In genomic region chr6:73645378-73645777, GRCm38 (mm10) we compare ENCODE assay signal across 16 mouse cellular contexts.
A peak's percentile ranks its signal among the peaks of the same experiment; 100 is the strongest.
DNase-seq lines count a peak whose midpoint lies in the region; ATAC-seq and TF ChIP-seq lines count a peak whose summit lies in the region.
"Had no signal": no experiment of that assay in that cellular context is flagged by ENCODE, and none has a peak within 500 bp of the region (broad histone marks: within the 10 kb centered on the region; RNA-seq: fewer than 3 reads in every experiment).

No protein-coding gene starts in this region.

- TF ChIP-seq POLR2A in brain, embryonic 14.5 days (IDR thresholded peaks at IDR 0.05; ENCODE audit: borderline replicate concordance, extremely low read depth, insufficient read depth, insufficient read length, poor library complexity, severe bottlenecking): no peak

- intact Hi-C loops in left cerebral cortex, postnatal 4 days (cut with DNase I): no loop called here

- no peak overlapping the region for H3K4me3 ChIP-seq in embryonic facial prominence, embryonic 14.5 days (ENCODE audit: low read depth, low read length)
- no peak overlapping the region for H3K4me3 ChIP-seq in embryonic facial prominence, embryonic 10.5 days
- H3K4me3 ChIP-seq in forebrain, postnatal 0 days (ENCODE audit: low read depth, low read length): no peak overlapping the region
- H3K4me3 ChIP-seq in forebrain, embryonic 11.5 days (ENCODE audit: low read depth, low read length): no peak overlapping the region
- H3K4me3 ChIP-seq: embryonic facial prominence, embryonic 12.5 days; gastrocnemius, adult 2 months; heart, embryonic 12.5 days; hindbrain, embryonic 15.5 days had no signal

- no peak for ATAC-seq in embryonic facial prominence, embryonic 14.5 days (ENCODE audit: low read depth)
- ATAC-seq in forebrain, postnatal 0 days: peak; percentile 64
- no peak for ATAC-seq in forebrain, embryonic 11.5 days (replicated peaks; ENCODE audit: low FRiP score)
- ATAC-seq: inflammation-experienced regulatory T-cells, adult 6 months; intestine, postnatal 0 days had no signal

- no peak for TF ChIP-seq CTCF in forebrain, postnatal 0 days (IDR thresholded peaks at IDR 0.05; ENCODE audit: low read depth)
- TF ChIP-seq CTCF in brain, embryonic 14.5 days (IDR thresholded peaks at IDR 0.05; ENCODE audit: borderline replicate concordance, extremely low read depth, insufficient read depth, insufficient read length): no peak

- DNase-seq in embryonic facial prominence, embryonic 14.5 days (ENCODE audit: low spot score): peak; percentile 16
- DNase-seq in embryonic facial prominence, embryonic 10.5 days (ENCODE audit: low spot score): no peak
- DNase-seq in forebrain, postnatal 0 days: peak; percentile 34
- DNase-seq in forebrain, embryonic 11.5 days (ENCODE audit: low spot score): no peak
- peak; percentile 6 for DNase-seq in left cerebral cortex, postnatal 4 days
- no peak for DNase-seq in left cerebral cortex, adult 18-20 months (ENCODE audit: low spot score in 2 of 2)
- DNase-seq in brain, embryonic 14.5 days (ENCODE audit: low read depth): peak; percentile 26
- DNase-seq: adrenal gland, postnatal 10 days; cerebellum, adult 2 months; gastrocnemius, adult 2 months; gastrocnemius, postnatal 25 days had no signal

- no peaks in the 10 kb centered on the region for H3K27me3 ChIP-seq in embryonic facial prominence, embryonic 14.5 days (replicated peaks; ENCODE audit: control insufficient read depth, insufficient read depth, low read length)
- H3K27me3 ChIP-seq in embryonic facial prominence, embryonic 10.5 days (replicated peaks; ENCODE audit: low read depth, poor library complexity, severe bottlenecking): no peaks in the 10 kb centered on the region
- H3K27me3 ChIP-seq in forebrain, postnatal 0 days (ENCODE audit: insufficient read depth, low read length): no peaks in the 10 kb centered on the region
- H3K27me3 ChIP-seq in forebrain, embryonic 11.5 days (ENCODE audit: control insufficient read depth, insufficient read depth, low read length): no peaks in the 10 kb centered on the region
- H3K27me3 ChIP-seq: embryonic facial prominence, embryonic 12.5 days; heart, embryonic 12.5 days; hindbrain, embryonic 15.5 days had no signal

- H3K4me2 ChIP-seq in embryonic facial prominence, embryonic 14.5 days (ENCODE audit: low read depth, low read length): no peak overlapping the region
- no peak overlapping the region for H3K4me2 ChIP-seq in forebrain, postnatal 0 days (ENCODE audit: low read depth)
- no peak overlapping the region for H3K4me2 ChIP-seq in forebrain, embryonic 11.5 days (ENCODE audit: low read depth, low read length, severe bottlenecking)
- H3K4me2 ChIP-seq: embryonic facial prominence, embryonic 12.5 days; heart, embryonic 12.5 days; hindbrain, embryonic 15.5 days had no signal

- H3K36me3 ChIP-seq in embryonic facial prominence, embryonic 14.5 days (ENCODE audit: control insufficient read depth, insufficient read depth, low read length): no peaks in the 10 kb centered on the region
- no peaks in the 10 kb centered on the region for H3K36me3 ChIP-seq in embryonic facial prominence, embryonic 10.5 days (replicated peaks)
- no peaks in the 10 kb centered on the region for H3K36me3 ChIP-seq in forebrain, postnatal 0 days (ENCODE audit: insufficient read depth)
- no peaks in the 10 kb centered on the region for H3K36me3 ChIP-seq in forebrain, embryonic 11.5 days (ENCODE audit: control insufficient read depth, insufficient read depth, low read length)
- H3K36me3 ChIP-seq: embryonic facial prominence, embryonic 12.5 days; heart, embryonic 12.5 days; hindbrain, embryonic 15.5 days had no signal

- H3K9ac ChIP-seq in embryonic facial prominence, embryonic 14.5 days (ENCODE audit: low read depth, low read length): no peak overlapping the region
- H3K9ac ChIP-seq in forebrain, postnatal 0 days: no peak overlapping the region
- no peak overlapping the region for H3K9ac ChIP-seq in forebrain, embryonic 11.5 days (ENCODE audit: low read length)
- H3K9ac ChIP-seq: embryonic facial prominence, embryonic 12.5 days; heart, embryonic 12.5 days; hindbrain, embryonic 15.5 days had no signal

- no peak overlapping the region for H3K27ac ChIP-seq in embryonic facial prominence, embryonic 14.5 days (replicated peaks; ENCODE audit: low read depth, low read length)
- H3K27ac ChIP-seq in embryonic facial prominence, embryonic 10.5 days (replicated peaks): no peak overlapping the region
- 0 out of 2 replicates have a peak overlapping the region, but pooled peaks have one; percentile 2 for H3K27ac ChIP-seq in forebrain, postnatal 0 days (ENCODE audit: low read depth, low read length)
- no peak overlapping the region for H3K27ac ChIP-seq in forebrain, embryonic 11.5 days (ENCODE audit: low read depth, low read length)
- H3K27ac ChIP-seq: embryonic facial prominence, embryonic 12.5 days; gastrocnemius, adult 2 months; hindbrain, embryonic 15.5 days had no signal

- H3K9me3 ChIP-seq in embryonic facial prominence, embryonic 14.5 days (ENCODE audit: control insufficient read depth, low read length): no peaks in the 10 kb centered on the region
- H3K9me3 ChIP-seq in embryonic facial prominence, embryonic 10.5 days: no peaks in the 10 kb centered on the region
- H3K9me3 ChIP-seq in forebrain, postnatal 0 days (ENCODE audit: low read length): no peaks in the 10 kb centered on the region
- no peaks in the 10 kb centered on the region for H3K9me3 ChIP-seq in forebrain, embryonic 11.5 days (ENCODE audit: control insufficient read depth, low read length)
- H3K9me3 ChIP-seq: embryonic facial prominence, embryonic 12.5 days; heart, embryonic 12.5 days; hindbrain, embryonic 15.5 days had no signal

- H3K4me1 ChIP-seq in embryonic facial prominence, embryonic 14.5 days (ENCODE audit: control insufficient read depth, insufficient read depth, low read length): no peaks in the 10 kb centered on the region
- H3K4me1 ChIP-seq in embryonic facial prominence, embryonic 10.5 days: no peaks in the 10 kb centered on the region
- H3K4me1 ChIP-seq in forebrain, postnatal 0 days (ENCODE audit: insufficient read depth): no peaks in the 10 kb centered on the region
- H3K4me1 ChIP-seq in forebrain, embryonic 11.5 days (replicated peaks; ENCODE audit: control insufficient read depth, insufficient read depth, low read length): no peaks in the 10 kb centered on the region
- H3K4me1 ChIP-seq: embryonic facial prominence, embryonic 12.5 days; heart, embryonic 12.5 days; hindbrain, embryonic 15.5 days had no signal

- 46% methylated on average over 2 of the region's 2 CpGs for WGBS in embryonic facial prominence, embryonic 14.5 days
- 60% methylated on average over 2 of the region's 2 CpGs for WGBS in embryonic facial prominence, embryonic 10.5 days
- WGBS in forebrain, postnatal 0 days: 27% methylated on average over 2 of the region's 2 CpGs
- 55% methylated on average over 2 of the region's 2 CpGs for WGBS in forebrain, embryonic 11.5 days

Comparison
In these comparisons a context has a peak if more than half of its experiments do, and no peak if none do; other contexts are left out.
1. DNase-seq: peak in embryonic facial prominence, embryonic 14.5 days (single experiment), forebrain, postnatal 0 days (single experiment), left cerebral cortex, postnatal 4 days (single experiment) and brain, embryonic 14.5 days (single experiment); none in embryonic facial prominence, embryonic 10.5 days (single experiment), forebrain, embryonic 11.5 days (single experiment) and left cerebral cortex, adult 18-20 months (0 of 2).